Mouse (Mus musculus) hindbrain, embryonic 14.5 days (tissue): Measurements from ENCODE around the gene Fam19a5. TPM values are rescaled to one million over a fixed set of nuclear protein-coding genes. Genes with fewer than 3 reads are reported as not detected.

Source experiments
- ATAC-seq: fragments of 200-750 bp; cut with Nextera tagmentation; 2 replicates; pipeline ENCODE4 v1.8.0; 2017; ENCODE audit warnings: moderate number of reproducible peaks, mild to moderate bottlenecking, moderate TSS enrichment, moderate library complexity; ENCODE audit not compliant: low FRiP score
- DNase-seq: peaks from one replicate; pipeline ENCODE4 v3.0.0-alpha.2; 2015; ENCODE audit warnings: low spot score
- H3K27ac ChIP-seq: fragments of 300-500 bp; sonication (generic); 2 replicates; pipeline ENCODE4 v1.5.1; 2014; ENCODE audit warnings: mild to moderate bottlenecking, moderate library complexity
- H3K27me3 ChIP-seq: fragments of 300-500 bp; sonication (generic); 2 replicates; pipeline ENCODE4 v1.6.1; 2014; ENCODE audit warnings: mild to moderate bottlenecking, low read length, mixed read lengths; ENCODE audit not compliant: control insufficient read depth, insufficient read depth
- H3K36me3 ChIP-seq: fragments of 300-500 bp; sonication (generic); replicated peaks from 2 replicates; pipeline ENCODE4 v1.6.1; 2014; ENCODE audit not compliant: control insufficient read depth, insufficient read depth
- H3K4me1 ChIP-seq: fragments of 300-500 bp; sonication (generic); replicated peaks from 2 replicates; pipeline ENCODE4 v1.6.1; 2014; ENCODE audit warnings: antibody characterized with exemption, low read length, mixed read lengths; ENCODE audit not compliant: control insufficient read depth, insufficient read depth
- H3K4me2 ChIP-seq: fragments of 300-500 bp; sonication (generic); replicated peaks from 2 replicates; pipeline ENCODE4 v1.6.1; 2014; ENCODE audit warnings: mild to moderate bottlenecking, moderate library complexity
- H3K4me3 ChIP-seq: fragments of 300-500 bp; sonication (generic); replicated peaks from 2 replicates; pipeline ENCODE4 v1.5.1; 2014; ENCODE audit warnings: mild to moderate bottlenecking, low read length
- H3K9ac ChIP-seq: fragments of 300-500 bp; sonication (generic); 2 replicates; pipeline ENCODE4 v1.6.1; 2014
- H3K9me3 ChIP-seq: fragments of 300-500 bp; sonication (generic); 2 replicates; pipeline ENCODE4 v1.6.1; 2016; ENCODE audit warnings: low read length; ENCODE audit not compliant: control insufficient read depth
- WGBS: fragments of 180-500 bp; shearing (Covaris S2); extraction: QIAGEN DNeasy Blood & Tissue Kit; methylation state at CpG from one replicate; pipeline ENCODE4 v1.1.7; 2014; 5-methylcytosine and 5-hydroxymethylcytosine counted together
- polyA plus RNA-seq: library from polyadenylated mRNA; unstranded; fragments of >200 nt; fragmentation: Nextera tagmentation; extraction: Ambion mirVana; gene quantifications from 2 replicates; pipeline ENCODE4 v1.2.1, GENCODE M21; 2014

Fam19a5 gene
- polyA plus RNA-seq, 1 experiment from 2014 or later: 27.6 TPM

DNA sequence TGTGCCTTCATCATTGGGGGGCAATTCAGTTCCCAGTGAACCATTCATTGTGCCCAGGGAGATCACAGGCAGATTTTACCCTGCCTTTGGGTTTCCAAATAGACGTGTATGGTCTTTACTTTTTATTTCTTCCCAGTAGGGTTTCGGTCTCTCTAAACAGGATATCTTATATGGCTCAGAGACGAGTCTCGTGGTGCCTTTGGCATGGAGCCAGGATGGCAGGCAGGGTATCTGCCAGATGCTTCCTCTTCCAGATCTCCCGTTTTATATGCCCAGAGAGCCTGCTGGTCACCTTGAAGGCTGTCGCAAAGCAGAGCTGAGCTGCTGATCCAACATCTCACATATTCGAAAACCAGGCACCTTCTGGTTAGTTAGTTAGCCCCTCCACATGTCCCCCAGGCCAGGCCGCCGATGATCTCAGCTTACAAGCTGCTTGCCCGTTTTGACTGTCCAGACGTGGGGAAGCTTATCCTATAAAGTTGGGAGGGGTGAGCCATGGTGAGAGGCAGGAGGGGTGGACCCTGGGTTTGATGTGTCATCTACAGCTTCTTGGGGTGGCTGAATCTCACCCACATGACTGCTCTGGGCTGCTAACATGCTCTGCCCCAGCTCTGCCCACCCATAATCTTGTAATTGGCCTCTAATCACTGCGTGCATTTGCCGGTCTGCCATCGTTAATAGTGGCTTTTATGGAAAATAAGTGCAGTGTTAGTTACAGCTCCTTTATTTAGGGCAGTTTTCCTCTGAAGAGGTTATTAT lies 154.6 kb downstream of the Fam19a5 start:
- 55% methylated on average over 14 of the region's 14 CpGs for WGBS
- H3K36me3 ChIP-seq: no peaks in the 10 kb centered on the region
- no peak overlapping the region for H3K4me2 ChIP-seq
- H3K9ac ChIP-seq: no peak overlapping the region
- H3K4me1 ChIP-seq: peaks cover 25% of the 10 kb centered on the region
- H3K4me3 ChIP-seq: no peak overlapping the region
- H3K9me3 ChIP-seq: 0 out of 2 replicates have a peak, but pooled peaks cover 10% of the 10 kb centered on the region
- H3K27me3 ChIP-seq: no peaks in the 10 kb centered on the region
- H3K27ac ChIP-seq: no peak overlapping the region
- DNase-seq: peak; percentile 57
- no peak for ATAC-seq

DNA sequence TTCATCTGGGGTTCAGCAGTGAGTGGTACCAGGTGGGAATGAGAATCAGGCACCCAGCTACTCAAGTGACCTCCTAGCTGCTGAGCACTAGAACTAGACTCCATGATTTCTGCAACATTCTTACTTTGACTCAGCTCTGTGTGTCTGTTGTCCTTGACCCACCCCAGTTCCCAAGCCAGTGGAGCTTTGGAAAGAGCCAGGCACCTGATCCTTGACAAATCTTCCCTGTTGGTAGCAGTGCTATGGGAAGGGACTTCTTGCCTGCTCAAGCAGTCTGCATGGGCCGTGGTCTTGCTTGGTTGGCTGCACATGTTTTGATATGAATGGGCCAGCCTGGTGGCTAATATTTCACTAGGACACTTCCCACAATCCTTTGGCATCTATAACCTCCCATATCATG lies 158.7 kb downstream of the Fam19a5 start:
- H3K36me3 ChIP-seq: peaks cover 5% of the 10 kb centered on the region; the same call in 1 of the 2 replicates
- no peak overlapping the region for H3K4me3 ChIP-seq
- 88% methylated on average over 1 of the region's 1 CpGs for WGBS
- no peak for DNase-seq
- ATAC-seq: no peak
- no peak overlapping the region for H3K9ac ChIP-seq
- 0 out of 2 replicates have a peak, but pooled peaks cover 10% of the 10 kb centered on the region for H3K9me3 ChIP-seq
- H3K4me1 ChIP-seq: peaks cover 12% of the 10 kb centered on the region
- H3K27me3 ChIP-seq: no peaks in the 10 kb centered on the region
- no peak overlapping the region for H3K27ac ChIP-seq
- H3K4me2 ChIP-seq: no peak overlapping the region

DNA sequence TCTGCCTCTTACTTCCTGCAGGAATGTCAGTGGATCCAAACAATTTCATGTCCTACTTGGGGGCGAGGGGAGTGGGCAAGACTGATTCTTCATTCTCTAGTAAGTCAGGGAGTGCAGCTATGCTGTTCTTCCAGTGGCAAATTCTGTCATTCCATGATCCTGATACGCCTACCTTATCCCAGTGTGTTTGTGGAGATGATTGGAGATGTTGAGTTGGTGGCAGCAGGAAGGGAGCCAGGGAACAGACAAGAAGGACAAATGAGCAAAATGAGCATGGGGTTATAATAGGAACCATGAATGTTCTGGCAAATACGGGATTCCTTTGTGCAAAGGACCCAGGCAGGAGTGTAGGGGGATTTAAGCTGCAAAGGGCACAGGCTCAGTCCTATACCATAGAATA lies 159.2 kb downstream of the Fam19a5 start:
- ATAC-seq: no peak
- 94% methylated on average over 3 of the region's 3 CpGs for WGBS
- DNase-seq: no peak

DNA sequence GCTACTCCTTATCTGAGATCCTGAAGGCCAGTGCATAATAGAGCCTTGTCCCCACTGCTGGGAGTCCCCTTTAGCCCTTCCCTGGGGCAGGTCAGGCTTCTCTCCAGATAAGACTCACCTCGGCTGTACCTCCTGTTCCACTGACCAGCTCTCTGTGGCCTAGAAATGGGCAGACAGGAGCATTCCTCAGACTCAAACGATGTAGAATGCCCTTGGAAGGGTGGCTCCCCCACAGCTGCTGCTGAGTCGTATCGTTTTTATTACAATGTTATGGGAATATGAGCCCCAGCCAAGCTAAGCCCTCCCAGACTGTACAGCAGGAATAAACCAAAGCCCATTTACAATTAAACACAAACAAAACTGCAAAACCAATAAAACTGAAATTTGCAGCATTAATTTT lies 167.7 kb downstream of the Fam19a5 start:
- peaks cover 10% of the 10 kb centered on the region for H3K4me1 ChIP-seq
- H3K9ac ChIP-seq: no peak overlapping the region
- H3K36me3 ChIP-seq: no peaks in the 10 kb centered on the region
- DNase-seq (no peak), ATAC-seq (no peak)
- H3K9me3 ChIP-seq: no peaks in the 10 kb centered on the region
- no peaks in the 10 kb centered on the region for H3K27me3 ChIP-seq
- peak overlapping the region; percentile 55 for H3K27ac ChIP-seq
- H3K4me3 ChIP-seq: no peak overlapping the region
- 66% methylated on average over 4 of the region's 4 CpGs for WGBS
- no peak overlapping the region for H3K4me2 ChIP-seq

More for the DNA sequence above, 159.2 kb downstream of the Fam19a5 start:
- H3K4me1 ChIP-seq: peaks cover 7% of the 10 kb centered on the region
- H3K4me3 ChIP-seq: no peak overlapping the region
- 0 out of 2 replicates have a peak, but pooled peaks cover 10% of the 10 kb centered on the region for H3K9me3 ChIP-seq
- H3K27me3 ChIP-seq: no peaks in the 10 kb centered on the region
- no peak overlapping the region for H3K9ac ChIP-seq
- H3K27ac ChIP-seq: no peak overlapping the region
- H3K4me2 ChIP-seq: no peak overlapping the region
- peaks cover 5% of the 10 kb centered on the region; the same call in 1 of the 2 replicates for H3K36me3 ChIP-seq

DNA sequence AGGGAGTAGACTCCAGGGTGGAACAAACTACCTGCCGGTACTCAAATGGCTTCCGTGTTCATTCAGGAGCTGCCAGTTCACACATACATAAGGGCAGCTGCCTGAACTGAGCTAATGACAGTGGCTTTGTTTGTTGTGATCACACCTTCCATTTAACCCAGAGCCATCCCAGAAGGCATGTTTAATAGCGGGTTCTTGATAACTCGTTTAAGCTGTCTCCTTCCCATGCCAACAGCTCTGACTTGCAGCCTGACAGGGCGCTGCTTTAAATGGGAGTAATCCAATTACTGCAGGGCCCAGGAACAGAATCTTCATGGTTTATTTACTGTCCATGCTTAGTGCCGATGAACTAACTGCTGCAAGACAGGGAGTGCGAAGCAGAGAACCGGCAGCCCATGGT lies 168.1 kb downstream of the Fam19a5 start:
- ATAC-seq: no peak
- Histone ChIP-seq H3K36me3 (no peaks in the 10 kb centered on the region), H3K27ac (peak overlapping the region; percentile 55), H3K27me3 (no peaks in the 10 kb centered on the region), H3K9me3 (no peaks in the 10 kb centered on the region), H3K9ac (no peak overlapping the region), H3K4me2 (no peak overlapping the region), H3K4me1 (peaks cover 12% of the 10 kb centered on the region), H3K4me3 (no peak overlapping the region)
- WGBS: 64% methylated on average over 8 of the region's 8 CpGs
- peak; percentile 25 for DNase-seq

DNA sequence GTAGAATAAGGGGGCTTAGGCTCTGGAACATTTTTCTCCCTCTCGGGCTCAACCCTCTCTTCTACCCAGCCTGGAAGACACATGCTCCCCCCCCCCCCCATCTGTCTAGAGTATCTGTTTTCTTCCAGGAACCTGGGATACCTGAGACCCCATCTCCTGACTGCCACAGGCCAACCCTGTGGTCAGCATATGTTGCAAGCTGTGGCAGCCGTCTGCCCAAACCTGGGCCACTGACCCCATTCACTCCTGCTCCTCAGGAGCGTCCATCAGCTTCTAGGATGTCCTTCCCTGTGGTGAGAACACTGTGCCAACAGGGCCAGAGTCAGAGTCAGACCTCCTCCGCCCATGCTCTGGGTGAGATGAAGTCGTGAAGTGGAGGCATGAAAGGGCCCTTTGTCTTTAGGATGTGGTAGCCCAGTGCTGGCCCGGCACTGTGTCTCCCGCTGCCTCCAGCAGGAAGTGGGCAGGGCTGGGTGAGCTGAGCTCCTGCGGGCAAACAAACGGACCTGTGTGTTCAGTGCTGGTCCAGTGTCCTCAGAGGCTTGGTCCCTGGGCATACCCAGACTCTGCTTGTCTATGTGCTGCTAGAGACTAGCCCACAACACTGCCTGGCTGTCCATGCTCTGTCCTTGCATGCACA lies 171.1 kb downstream of the Fam19a5 start:
- H3K4me1 ChIP-seq: peaks cover 13% of the 10 kb centered on the region
- H3K4me3 ChIP-seq: no peak overlapping the region
- no peak overlapping the region for H3K4me2 ChIP-seq
- H3K36me3 ChIP-seq: no peaks in the 10 kb centered on the region
- peak; percentile 83 for ATAC-seq
- H3K27ac ChIP-seq: no peak overlapping the region
- DNase-seq: no peak
- H3K9me3 ChIP-seq: no peaks in the 10 kb centered on the region
- no peaks in the 10 kb centered on the region for H3K27me3 ChIP-seq
- 39% methylated on average over 9 of the region's 9 CpGs for WGBS
- no peak overlapping the region for H3K9ac ChIP-seq

DNA sequence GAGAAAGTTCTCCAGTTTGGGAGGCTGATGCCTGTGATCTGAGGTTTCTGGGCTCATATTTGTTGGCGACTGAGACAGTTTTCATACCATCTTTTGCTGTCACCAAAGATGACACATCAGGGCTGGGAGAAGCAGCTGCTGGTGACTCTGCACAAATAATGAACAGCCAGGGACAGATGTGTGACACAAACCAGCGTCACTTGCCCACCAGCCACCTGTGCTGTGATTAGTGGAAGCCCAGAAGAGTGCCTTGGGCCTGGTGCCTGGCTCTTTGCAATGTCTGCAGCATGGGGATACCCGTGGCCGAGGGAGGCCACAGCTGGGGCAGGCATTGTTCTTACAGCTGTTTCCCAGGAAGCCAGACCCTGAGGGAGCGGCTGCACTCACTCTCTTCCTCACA lies 173.0 kb downstream of the Fam19a5 start:
- Histone ChIP-seq H3K9me3 (no peaks in the 10 kb centered on the region), H3K4me2 (no peak overlapping the region), H3K9ac (no peak overlapping the region), H3K27ac (no peak overlapping the region), H3K27me3 (no peaks in the 10 kb centered on the region), H3K4me3 (no peak overlapping the region), H3K36me3 (0 out of 2 replicates have a peak, but pooled peaks cover 8% of the 10 kb centered on the region), H3K4me1 (peaks cover 6% of the 10 kb centered on the region)
- DNase-seq (no peak), ATAC-seq (no peak)
- 47% methylated on average over 5 of the region's 5 CpGs for WGBS

DNA sequence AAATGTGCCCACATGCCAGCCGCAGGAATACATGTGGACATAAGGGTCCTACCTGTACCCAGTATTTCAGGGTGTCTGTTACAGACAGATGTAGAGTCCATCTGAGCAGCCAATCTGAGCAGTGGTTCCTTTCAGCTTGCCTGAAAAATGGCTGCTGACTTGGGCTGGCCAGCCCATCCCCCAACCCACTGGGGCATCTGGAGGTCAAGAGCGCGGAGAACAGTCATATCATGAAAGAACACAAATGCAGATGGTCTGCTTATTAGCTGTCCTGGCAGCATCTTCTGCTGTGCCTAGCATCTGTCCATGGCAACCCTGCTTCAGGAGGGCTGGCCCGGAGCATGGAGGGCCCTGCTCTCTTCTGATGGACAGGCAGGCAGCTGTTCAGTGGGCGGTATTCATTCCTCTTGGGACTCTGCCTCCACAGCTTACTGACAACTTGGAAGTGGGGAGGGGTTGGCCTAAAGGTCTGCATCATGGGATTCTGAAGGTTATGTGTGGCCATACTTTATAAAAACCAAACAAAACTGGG lies 179.4 kb downstream of the Fam19a5 start:
- WGBS: 48% methylated on average over 5 of the region's 5 CpGs
- DNase-seq (no peak), ATAC-seq (no peak)
- Histone ChIP-seq H3K36me3 (0 out of 2 replicates have a peak, but pooled peaks cover 8% of the 10 kb centered on the region), H3K4me2 (no peak overlapping the region), H3K4me1 (0 out of 2 replicates have a peak, but pooled peaks cover 11% of the 10 kb centered on the region), H3K27me3 (no peaks in the 10 kb centered on the region), H3K27ac (no peak overlapping the region), H3K4me3 (no peak overlapping the region), H3K9ac (no peak overlapping the region), H3K9me3 (no peaks in the 10 kb centered on the region)

DNA sequence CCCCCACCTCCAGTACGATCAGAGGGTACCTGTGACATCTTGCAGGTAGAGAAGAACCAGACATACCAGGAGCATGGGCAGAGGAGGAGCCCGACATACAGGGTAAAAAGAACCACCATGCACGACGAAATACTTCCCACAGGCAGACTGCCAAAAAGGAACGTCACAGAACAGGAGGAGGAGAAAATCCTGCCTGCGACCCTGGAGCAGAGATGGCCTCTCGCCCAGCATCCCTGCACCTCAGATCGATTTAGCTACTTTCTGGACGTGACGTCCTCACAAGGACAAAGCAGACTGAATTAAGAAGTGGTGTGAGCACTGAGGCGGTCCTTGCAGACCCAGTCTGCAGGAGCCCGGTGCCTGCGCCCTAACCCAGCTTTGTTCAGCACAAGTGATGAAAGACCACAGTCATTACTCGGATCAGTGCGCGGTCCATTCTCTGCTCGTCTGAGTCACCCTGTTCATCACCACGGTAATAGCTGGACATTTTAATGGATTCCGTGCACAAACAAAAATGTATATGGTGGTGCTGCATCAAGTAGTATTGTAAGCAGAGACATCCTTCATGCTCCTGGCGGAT lies 182.6 kb downstream of the Fam19a5 start:
- no peak overlapping the region for H3K4me2 ChIP-seq
- no peaks in the 10 kb centered on the region for H3K36me3 ChIP-seq
- H3K9ac ChIP-seq: no peak overlapping the region
- H3K9me3 ChIP-seq: no peaks in the 10 kb centered on the region
- DNase-seq (peak; percentile 60), ATAC-seq (peak; percentile 53; the same call in 1 of the 2 replicates)
- 0 out of 2 replicates have a peak, but pooled peaks cover 11% of the 10 kb centered on the region for H3K4me1 ChIP-seq
- H3K27ac ChIP-seq: peak overlapping the region; percentile 26
- H3K27me3 ChIP-seq: no peaks in the 10 kb centered on the region
- H3K4me3 ChIP-seq: no peak overlapping the region
- WGBS: 49% methylated on average over 20 of the region's 20 CpGs
